10 mouse cellular contexts compared by ENCODE assay signal in genomic region chr12:75320441-75320925, GRCm38 (mm10). TPM values are rescaled to one million over a fixed set of nuclear protein-coding genes. Genes with fewer than 3 reads are reported as not detected.
DNase-seq lines count a peak whose midpoint lies in the region; ATAC-seq lines count a peak whose summit lies in the region.
"Had no signal": no experiment of that assay in that cellular context is flagged by ENCODE, and none has a peak within 500 bp of the region (broad histone marks: within the 10 kb centered on the region; RNA-seq: fewer than 3 reads in every experiment).

No protein-coding gene starts in this region.

- H3K4me3 ChIP-seq in heart, embryonic 11.5 days (ENCODE audit: low read depth, low read length) = no peak overlapping the region
- H3K4me3 ChIP-seq in liver, embryonic 11.5 days (ENCODE audit: low read depth, low read length) = no peak overlapping the region

- no peaks in the 10 kb centered on the region for H3K27me3 ChIP-seq in heart, embryonic 11.5 days (ENCODE audit: control insufficient read depth, insufficient read depth, low read length)
- no peaks in the 10 kb centered on the region for H3K27me3 ChIP-seq in liver, embryonic 11.5 days (replicated peaks; ENCODE audit: control insufficient read depth, insufficient read depth, low read length)

- WGBS in heart, embryonic 11.5 days (ENCODE audit: insufficient replicate concordance) = 46% methylated on average over 12 of the region's 12 CpGs
- 39% methylated on average over 12 of the region's 12 CpGs for WGBS in liver, embryonic 11.5 days

- no peak overlapping the region for H3K27ac ChIP-seq in heart, embryonic 11.5 days (ENCODE audit: low read depth, low read length)
- no peak overlapping the region for H3K27ac ChIP-seq in liver, embryonic 11.5 days (ENCODE audit: low read depth, low read length)

- H3K36me3 ChIP-seq in heart, embryonic 11.5 days (ENCODE audit: control insufficient read depth, insufficient read depth, low read length) = 0 out of 2 replicates have a peak, but pooled peaks cover 3% of the 10 kb centered on the region
- H3K36me3 ChIP-seq in liver, embryonic 11.5 days (ENCODE audit: control insufficient read depth, insufficient read depth, low read length) = no peaks in the 10 kb centered on the region

- DNase-seq in heart, adult 11 months = peak; percentile 98
- peak; percentile 27 to 51 for DNase-seq in gastrocnemius, adult 8-10 months (ENCODE audit: low spot score in 2 of 2)
- DNase-seq in liver, embryonic 11.5 days (ENCODE audit: low spot score) = no peak
- DNase-seq in retina, embryonic 14.5 days (ENCODE audit: low spot score) = no peak
- no peak for DNase-seq in adrenal gland, adult 8-10 months
- DNase-seq in cerebellum, adult 11 months = no peak
- DNase-seq: kidney, adult 8-10 months had no signal

- ATAC-seq in heart, embryonic 11.5 days (replicated peaks; ENCODE audit: insufficient number of reproducible peaks, low FRiP score, low TSS enrichment) = no peak
- ATAC-seq in liver, embryonic 11.5 days (replicated peaks; ENCODE audit: low FRiP score) = peak; percentile 91
- ATAC-seq in megakaryocyte progenitor cell, adult 5-6 weeks (replicated peaks; ENCODE audit: poor library complexity) = peak; percentile 91

- H3K9ac ChIP-seq in heart, embryonic 11.5 days (ENCODE audit: low read depth, low read length) = no peak overlapping the region
- no peak overlapping the region for H3K9ac ChIP-seq in liver, embryonic 11.5 days (ENCODE audit: low read depth, low read length)

- peaks cover 2% of the 10 kb centered on the region; the same call in 1 of the 2 replicates for H3K4me1 ChIP-seq in heart, embryonic 11.5 days (ENCODE audit: control insufficient read depth, insufficient read depth, low read length)
- H3K4me1 ChIP-seq in liver, embryonic 11.5 days (replicated peaks; ENCODE audit: control insufficient read depth, insufficient read depth, low read length) = peaks cover 7% of the 10 kb centered on the region

- no peak overlapping the region for H3K4me2 ChIP-seq in heart, embryonic 11.5 days
- H3K4me2 ChIP-seq in liver, embryonic 11.5 days = peak overlapping the region; percentile 52
- H3K4me2 ChIP-seq: midbrain, embryonic 11.5 days had no signal

- H3K9me3 ChIP-seq in heart, embryonic 11.5 days (replicated peaks; ENCODE audit: control insufficient read depth, low read length) = no peaks in the 10 kb centered on the region
- no peaks in the 10 kb centered on the region for H3K9me3 ChIP-seq in liver, embryonic 11.5 days (ENCODE audit: control insufficient read depth, low read length)

RNA-seq across cellular contexts. Expression of gene Rhoj, which starts 12.4 kb away (rescaled TPM):
- 33.3 and 39.1 TPM in 2 replicates for polyA plus RNA-seq in heart, embryonic 11.5 days (2014; fragmentation: Nextera tagmentation; extraction: Ambion mirVana)
- 10 to 100 TPM in 2 of 4 experiments, 1 to 10 TPM in 2; 6.4 to 10.8 (median 9.9) TPM for total RNA-seq in gastrocnemius, adult 8-10 months (2022)
- polyA plus RNA-seq in liver, embryonic 11.5 days (2014; fragmentation: Nextera tagmentation; extraction: Ambion mirVana) = 16.0 and 16.1 TPM in 2 replicates
- total RNA-seq in megakaryocyte progenitor cell, adult 5-6 weeks (2015) = 2.2 and 2.6 TPM in 2 replicates
- total RNA-seq in megakaryocyte progenitor cell, adult 5-6 weeks (2017) = 1.6 and 2.0 TPM in 2 replicates
- 10 to 100 TPM; 12.0 to 17.9 (median 14.9) TPM for total RNA-seq in adrenal gland, adult 8-10 months (2022)

Comparison
In these comparisons a context has a peak if more than half of its experiments do, and no peak if none do; other contexts are left out.
1. DNase-seq: peak in heart, adult 11 months (single experiment) and gastrocnemius, adult 8-10 months (2 of 2); none in liver, embryonic 11.5 days (single experiment), retina, embryonic 14.5 days (single experiment), adrenal gland, adult 8-10 months (single experiment) and cerebellum, adult 11 months (single experiment).